12 mouse cellular contexts compared by ENCODE assay signal in the genomic region with DNA sequence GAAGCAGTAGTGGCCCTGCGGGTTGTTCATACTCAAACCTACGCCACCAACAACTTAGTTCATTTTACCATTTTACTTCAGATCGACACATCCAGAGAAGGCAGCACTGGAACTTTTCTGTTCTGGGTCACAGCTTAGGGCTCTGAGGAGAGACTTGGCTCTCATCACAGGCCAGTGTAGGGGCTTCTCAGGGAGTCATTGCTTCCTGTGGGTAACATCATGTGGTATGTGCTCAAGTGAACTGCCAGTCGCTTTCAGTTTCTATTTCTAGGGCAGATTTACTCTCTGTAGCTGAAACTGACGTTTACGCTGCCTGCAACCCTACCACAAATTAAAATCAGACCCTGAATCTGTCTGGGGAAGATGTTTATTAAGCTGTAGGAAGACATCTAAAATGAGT.
A peak's percentile ranks its signal among the peaks of the same experiment; 100 is the strongest.
DNase-seq lines count a peak whose midpoint lies in the region; ATAC-seq lines count a peak whose summit lies in the region.
"Had no signal": no experiment of that assay in that cellular context is flagged by ENCODE, and none has a peak within 500 bp of the region (broad histone marks: within the 10 kb centered on the region; RNA-seq: fewer than 3 reads in every experiment).

No protein-coding gene starts in this region.

- H3K9ac ChIP-seq in embryonic facial prominence, embryonic 13.5 days = no peak overlapping the region
- H3K9ac ChIP-seq: liver, embryonic 14.5 days had no signal

- no peak for DNase-seq in embryonic facial prominence, embryonic 10.5 days (ENCODE audit: low spot score)
- peak; percentile 42 for DNase-seq in lung, postnatal 36 days
- no peak for DNase-seq in lung, adult 18-20 months
- DNase-seq in left cerebral cortex, postnatal 4 days = no peak
- no peak for DNase-seq in urinary bladder, postnatal 4 days (ENCODE audit: low spot score in 2 of 2)
- DNase-seq in gastrocnemius, postnatal 14 days = no peak

- H3K36me3 ChIP-seq in embryonic facial prominence, embryonic 13.5 days = no peaks in the 10 kb centered on the region
- no peaks in the 10 kb centered on the region for H3K36me3 ChIP-seq in embryonic facial prominence, embryonic 10.5 days (replicated peaks)
- H3K36me3 ChIP-seq: hindbrain, embryonic 10.5 days had no signal

- peak overlapping the region; percentile 41; the same call in 1 of the 2 replicates for H3K27ac ChIP-seq in embryonic facial prominence, embryonic 13.5 days
- H3K27ac ChIP-seq in embryonic facial prominence, embryonic 10.5 days (replicated peaks) = no peak overlapping the region; the same call in 1 of the 2 replicates
- H3K27ac ChIP-seq: hindbrain, embryonic 10.5 days; kidney, postnatal 0 days; liver, embryonic 14.5 days had no signal

- no peak overlapping the region for H3K4me3 ChIP-seq in embryonic facial prominence, embryonic 13.5 days
- H3K4me3 ChIP-seq in embryonic facial prominence, embryonic 10.5 days = no peak overlapping the region
- H3K4me3 ChIP-seq: hindbrain, embryonic 10.5 days; myocyte had no signal

- H3K4me2 ChIP-seq in embryonic facial prominence, embryonic 13.5 days = no peak overlapping the region

- WGBS in embryonic facial prominence, embryonic 13.5 days = 54% methylated on average over 6 of the region's 6 CpGs
- 79% methylated on average over 6 of the region's 6 CpGs for WGBS in embryonic facial prominence, embryonic 10.5 days

- no peak for ATAC-seq in embryonic facial prominence, embryonic 13.5 days (ENCODE audit: insufficient number of reproducible peaks, insufficient read depth, low FRiP score, low TSS enrichment, low read depth)
- ATAC-seq in neutrophil, adult 5-6 weeks (ENCODE audit: extremely low read depth, insufficient number of reproducible peaks, low FRiP score, poor library complexity, severe bottlenecking) = peak; percentile 79

- H3K9me3 ChIP-seq in embryonic facial prominence, embryonic 13.5 days = no peaks in the 10 kb centered on the region
- H3K9me3 ChIP-seq in embryonic facial prominence, embryonic 10.5 days = no peaks in the 10 kb centered on the region
- H3K9me3 ChIP-seq: hindbrain, embryonic 10.5 days had no signal

- intact Hi-C loops in left cerebral cortex, postnatal 4 days (cut with DNase I) = no loop called here
- intact Hi-C loops in gastrocnemius, postnatal 14 days (cut with DNase I; ENCODE audit: low total_unique reads) = no loop called here

- H3K27me3 ChIP-seq in embryonic facial prominence, embryonic 13.5 days = no peaks in the 10 kb centered on the region
- H3K27me3 ChIP-seq in embryonic facial prominence, embryonic 10.5 days (replicated peaks; ENCODE audit: low read depth, poor library complexity, severe bottlenecking) = no peaks in the 10 kb centered on the region

- H3K4me1 ChIP-seq in embryonic facial prominence, embryonic 13.5 days = peaks cover 32% of the 10 kb centered on the region
- H3K4me1 ChIP-seq in embryonic facial prominence, embryonic 10.5 days = peaks cover 32% of the 10 kb centered on the region
